Mouse (Mus musculus) R1 (cell line): Measurements from ENCODE around the gene Rcbtb1.
"Not testable (repeated sequence)": the region's sequence is repeated elsewhere in the genome, so short reads cannot be mapped to it uniquely, and the experiment has no call there.

Experiments used
- DNase-seq: peaks from one replicate; pipeline ENCODE4 v3.0.0-alpha.2; 2018; ENCODE audit warnings: low read depth, low spot score

Gene Rcbtb1

DNA sequence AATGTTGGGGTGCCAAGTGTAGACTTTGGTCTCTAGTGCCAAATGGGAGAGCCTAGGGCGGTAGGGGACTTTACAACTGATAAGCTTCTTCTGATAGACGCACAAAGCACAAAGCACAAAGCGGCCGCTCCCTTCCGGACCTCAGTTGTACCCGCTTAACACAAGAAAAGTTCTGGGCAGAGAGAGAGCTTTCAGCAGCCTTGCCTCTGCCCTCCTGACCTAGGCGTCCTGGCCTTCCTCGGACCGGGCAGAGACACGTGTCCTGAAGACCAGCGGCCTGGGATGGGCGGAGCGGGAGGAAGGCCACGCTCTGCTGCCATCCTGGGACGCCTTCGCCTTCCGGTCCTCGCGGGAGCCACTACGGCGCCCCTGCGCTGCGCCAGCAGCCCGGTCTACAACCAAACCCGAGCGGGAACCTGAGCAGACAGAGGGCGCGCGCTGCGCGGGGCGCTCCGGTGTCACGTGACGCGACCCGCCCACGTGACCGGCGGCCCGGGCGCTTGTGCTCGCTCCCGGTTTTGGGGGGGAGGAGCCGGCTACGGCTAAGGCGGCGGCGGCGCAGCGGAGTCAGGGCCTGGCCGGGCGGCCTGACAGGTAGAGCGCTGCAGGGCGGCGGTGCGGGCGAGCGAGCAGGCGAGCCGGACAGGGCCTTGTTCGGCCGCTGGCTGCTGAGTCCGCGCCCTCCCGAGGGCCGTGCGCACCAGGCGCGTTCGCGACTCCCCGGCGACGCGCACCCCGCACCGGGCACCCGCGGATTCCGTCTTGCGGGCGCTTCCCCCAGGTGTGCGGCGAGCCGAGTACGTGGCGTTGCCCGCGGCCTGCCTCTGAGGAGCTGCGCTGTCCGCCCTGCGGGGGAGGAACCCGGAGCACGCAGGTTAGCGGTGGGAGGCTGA lies at the start of gene Rcbtb1:
Gene Rcbtb1, plus strand, starts transcription at position 499 of the 893 bp plus-strand sequence.
- peak; percentile 90 for DNase-seq

- DNase-seq = no peak
These were observed 45.4 kb upstream of the Rcbtb1 start for GRCm38 (mm10) chr14:59155589-59155988.

DNA sequence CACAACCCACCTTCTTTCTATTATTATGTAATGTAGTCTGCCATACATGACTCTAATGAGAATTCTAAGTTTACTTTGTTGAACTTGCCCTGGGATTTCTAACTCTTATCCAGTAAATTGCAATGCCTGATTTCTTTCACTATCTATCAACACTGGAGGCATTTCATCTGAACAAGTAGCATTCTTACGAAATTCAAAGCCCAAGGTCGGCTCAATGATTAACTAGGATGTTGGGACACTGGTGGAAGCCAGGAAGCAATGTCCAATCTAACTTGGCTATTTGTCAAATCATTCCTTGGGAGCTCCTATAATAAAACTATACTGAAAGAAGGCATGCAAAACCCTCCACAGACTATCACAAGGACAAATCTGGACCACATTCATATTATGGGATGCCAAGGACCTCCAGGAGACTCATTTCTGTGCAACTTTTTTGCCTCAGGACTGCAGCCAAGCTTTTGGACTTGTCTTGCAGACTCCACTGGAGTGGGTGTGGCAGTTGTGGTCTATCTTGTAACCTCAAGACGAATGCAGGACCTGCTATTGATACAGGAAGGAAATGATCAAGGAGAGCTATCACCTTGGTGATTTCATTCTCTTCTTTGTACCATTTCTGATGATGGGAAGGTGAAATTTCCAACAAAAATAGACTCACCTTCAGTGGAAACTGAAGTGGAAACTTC lies 43.9 kb upstream of the Rcbtb1 start:
- DNase-seq = no peak

GRCm38 (mm10) chr14:59178649-59179048 lies 22.4 kb upstream of the Rcbtb1 start, which contains the start of gene Gm5142:
TSS of gene Gm5142 (minus strand) at chr14:59178749.
- DNase-seq = no peak

- no peak for DNase-seq
These were observed 18.3 kb upstream of the Rcbtb1 start for GRCm38 (mm10) chr14:59182732-59183131.

GRCm38 (mm10) chr14:59185514-59185913 lies 15.5 kb upstream of the Rcbtb1 start:
- DNase-seq = no peak

DNA sequence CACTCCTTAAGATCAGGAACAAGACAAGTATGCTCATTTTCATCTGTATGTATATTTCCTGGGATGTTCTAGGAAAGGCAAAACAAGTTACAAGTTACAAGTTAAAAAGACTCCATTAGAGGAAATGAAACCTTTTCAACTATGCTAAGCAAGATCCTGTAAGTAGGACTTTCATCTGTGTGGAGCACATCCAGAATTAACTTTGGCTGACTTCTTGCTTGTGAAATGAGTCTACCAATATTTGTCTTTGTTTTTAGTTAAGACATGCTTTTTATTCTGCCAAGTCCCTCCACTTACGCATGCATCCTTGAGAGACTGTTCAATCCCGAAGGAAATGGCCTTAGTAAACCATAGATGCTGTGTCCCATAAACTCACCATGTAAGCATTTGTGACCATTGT lies 14.9 kb upstream of the Rcbtb1 start:
- DNase-seq = no peak

- no peak for DNase-seq
These were observed 701 bp downstream of the Rcbtb1 start for GRCm38 (mm10) chr14:59201604-59202215.

DNA sequence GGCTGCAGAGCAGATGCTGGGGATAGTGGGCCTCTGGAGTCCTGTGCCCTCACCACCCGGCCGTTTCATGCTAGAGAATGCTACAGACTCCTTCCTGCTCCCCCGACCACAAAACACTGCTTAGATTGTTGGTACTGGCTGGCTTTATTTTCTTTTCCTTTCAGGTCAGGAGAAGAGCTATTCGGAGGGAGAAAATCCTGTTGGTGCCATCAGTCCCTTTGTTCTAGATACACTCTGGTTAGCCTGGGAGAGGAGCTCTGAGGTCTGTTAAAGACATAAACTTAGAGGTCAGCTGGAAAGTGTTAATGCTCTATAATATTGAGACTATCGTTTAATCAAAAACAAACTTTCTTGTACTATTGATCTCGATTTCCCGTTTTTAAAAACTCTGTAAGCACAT lies 4.5 kb downstream of the Rcbtb1 start:
- DNase-seq = no peak

DNA sequence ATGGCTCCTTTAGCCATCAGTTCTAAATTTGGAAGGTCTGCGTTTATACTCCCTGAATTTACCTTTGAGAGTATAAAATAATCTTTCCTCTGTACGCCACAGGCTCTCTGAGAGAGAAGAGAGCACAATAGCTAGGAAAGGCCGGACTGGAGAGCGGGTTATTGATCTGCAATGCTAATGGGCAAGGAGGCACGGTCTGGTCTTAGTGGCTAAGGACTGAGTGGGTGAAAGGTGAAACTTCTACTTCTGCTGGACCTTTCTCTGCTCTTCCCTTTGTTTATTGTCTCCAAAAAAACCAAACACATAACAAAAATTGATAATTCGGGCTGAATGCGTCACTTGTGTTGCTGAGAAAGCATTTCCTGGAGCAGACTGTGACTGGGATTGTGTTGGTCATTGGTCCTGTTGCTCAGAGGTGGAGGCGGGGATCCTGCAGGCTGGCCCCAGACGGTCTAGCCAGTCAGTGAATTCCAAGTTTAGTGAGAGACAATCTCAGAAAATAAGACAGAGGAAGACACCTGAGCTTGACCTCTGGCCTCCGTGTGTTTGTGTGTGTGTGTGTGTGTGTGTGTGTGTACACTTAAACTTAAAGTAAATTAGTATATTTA lies 5.1 kb downstream of the Rcbtb1 start:
- DNase-seq = peak; percentile 18

GRCm38 (mm10) chr14:59209003-59209402 lies 8.0 kb downstream of the Rcbtb1 start:
- no peak for DNase-seq

DNA sequence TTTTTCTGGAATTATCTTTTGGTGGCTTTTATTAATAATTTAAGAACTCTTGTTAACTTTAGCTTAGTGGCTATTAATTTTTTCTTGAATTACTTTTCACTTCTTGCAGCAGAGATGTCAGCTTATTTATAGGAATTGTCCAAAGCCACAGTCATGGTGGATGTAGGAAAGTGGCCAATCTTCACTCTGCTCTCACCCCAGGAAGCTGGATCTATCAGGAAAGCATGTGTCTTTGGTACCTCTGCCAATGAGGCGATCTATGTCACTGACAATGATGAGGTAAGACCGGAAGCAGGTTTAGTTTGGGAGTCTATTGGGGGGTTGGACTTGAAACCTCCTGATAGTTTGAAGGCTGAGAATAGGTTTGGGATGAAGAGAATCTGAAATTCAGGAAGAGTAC lies 8.8 kb downstream of the Rcbtb1 start:
- no peak for DNase-seq

GRCm38 (mm10) chr14:59219241-59219640 lies 18.2 kb downstream of the Rcbtb1 start:
- no peak for DNase-seq

- DNase-seq = no peak
These were observed 25.2 kb downstream of the Rcbtb1 start for GRCm38 (mm10) chr14:59226240-59226639.

DNA sequence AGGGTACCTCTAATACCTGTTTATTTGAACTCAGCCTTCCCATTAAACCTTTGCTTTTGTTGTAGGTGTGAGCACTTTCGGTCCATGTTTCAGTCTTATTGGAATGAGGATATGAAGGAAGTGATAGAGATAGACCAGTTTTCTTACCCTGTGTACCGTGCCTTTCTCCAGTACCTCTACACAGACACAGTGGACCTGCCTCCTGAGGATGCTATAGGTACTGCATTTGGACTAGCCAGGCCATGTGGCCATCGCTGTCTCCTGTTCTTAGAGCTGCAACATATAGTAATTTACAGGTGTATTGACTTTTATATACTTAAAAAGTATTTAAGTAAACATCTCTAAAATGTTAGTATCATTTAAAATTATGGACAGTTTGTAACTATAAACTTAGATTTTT lies 28.8 kb downstream of the Rcbtb1 start:
- DNase-seq = peak; percentile 33

DNA sequence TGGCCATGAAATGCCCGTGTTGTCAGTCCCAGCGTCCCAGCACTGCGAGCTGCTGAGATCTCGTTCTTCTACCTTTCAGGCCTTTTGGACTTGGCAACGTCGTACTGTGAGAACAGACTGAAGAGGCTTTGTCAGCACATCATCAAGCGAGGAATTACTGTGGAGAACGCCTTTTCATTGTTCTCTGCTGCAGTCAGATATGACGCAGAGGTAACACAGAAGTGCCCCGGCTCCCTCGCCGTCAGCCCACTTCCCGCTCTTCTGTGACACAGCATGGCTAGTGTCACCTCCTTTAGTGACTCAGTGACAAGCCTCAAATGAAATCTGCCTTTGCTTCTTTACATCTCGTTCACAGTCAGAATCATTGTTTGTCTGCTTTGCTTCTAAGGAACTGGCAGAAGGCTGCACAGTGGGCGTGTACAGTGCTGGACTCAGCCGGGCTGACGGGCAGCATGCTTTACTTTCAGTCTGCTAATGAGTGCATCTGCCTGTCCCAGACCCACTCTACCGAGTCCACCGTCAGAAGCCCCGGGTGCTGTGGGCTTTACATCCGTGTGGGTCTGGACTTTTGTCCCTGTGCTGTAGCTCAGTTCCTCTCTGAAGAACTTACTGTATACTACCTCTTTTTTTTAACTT lies 29.4 kb downstream of the Rcbtb1 start:
- DNase-seq = no peak

GRCm38 (mm10) chr14:59232003-59232402 lies 31.0 kb downstream of the Rcbtb1 start:
- DNase-seq = peak; percentile 15

DNA sequence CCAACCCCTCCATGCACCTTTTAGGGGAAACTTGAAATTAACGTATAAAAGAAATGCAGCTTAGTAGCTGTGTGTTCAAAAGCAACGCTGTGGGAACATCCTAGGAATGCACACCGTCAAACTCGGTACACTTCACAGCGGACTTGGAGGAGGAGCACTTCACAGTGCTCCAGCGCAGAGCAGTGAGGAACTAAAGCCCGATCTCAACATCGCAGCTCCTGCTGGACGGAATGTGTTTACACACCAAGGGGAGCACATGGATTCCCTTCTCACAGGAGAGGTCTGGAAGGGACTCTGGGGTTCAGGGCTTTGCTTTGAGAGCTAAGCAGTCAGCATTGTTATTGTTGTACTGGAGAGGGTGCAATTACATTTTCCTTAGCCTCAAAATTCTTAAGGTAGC lies 32.6 kb downstream of the Rcbtb1 start:
- peak; percentile 70 for DNase-seq

- not testable (repeated sequence) for DNase-seq
These were observed 49.3 kb downstream of the Rcbtb1 start for GRCm38 (mm10) chr14:59250350-59250749.

- DNase-seq = not testable (repeated sequence)
These were observed 54.9 kb downstream of the Rcbtb1 start for GRCm38 (mm10) chr14:59255861-59256260.

DNA sequence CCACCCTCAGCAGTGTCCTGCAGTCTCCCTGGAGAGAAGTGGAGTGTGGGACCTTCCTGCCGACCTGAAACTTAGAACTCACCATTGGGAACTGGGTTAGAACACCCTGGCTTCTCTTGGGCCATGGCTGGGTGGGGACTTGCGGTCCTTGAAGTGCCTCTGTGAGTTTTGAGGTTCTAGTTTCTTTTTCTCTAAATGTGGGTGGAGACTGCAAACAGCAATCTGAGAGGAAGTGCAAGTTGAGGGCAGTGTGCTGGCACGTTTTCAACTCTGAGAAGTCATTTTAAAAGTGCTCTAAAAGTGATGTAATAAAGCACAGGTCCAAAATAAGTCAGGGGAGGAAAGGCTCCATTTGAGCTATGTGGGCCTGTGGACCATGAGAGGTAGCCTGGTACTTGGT lies 59.0 kb downstream of the Rcbtb1 start, which contains the start of gene Gm6904:
Gene Gm6904, minus strand, starts transcription at position 161 of the 400 bp plus-strand sequence.
- DNase-seq = no peak
